Mouse (Mus musculus): ENCODE results near the gene Ptrh2. TPM values are rescaled to one million over a fixed set of nuclear protein-coding genes. Genes with fewer than 3 reads are reported as not detected.

Ptrh2 gene
- polyA plus RNA-seq, 1 experiment, result 15.8 TPM

DNA sequence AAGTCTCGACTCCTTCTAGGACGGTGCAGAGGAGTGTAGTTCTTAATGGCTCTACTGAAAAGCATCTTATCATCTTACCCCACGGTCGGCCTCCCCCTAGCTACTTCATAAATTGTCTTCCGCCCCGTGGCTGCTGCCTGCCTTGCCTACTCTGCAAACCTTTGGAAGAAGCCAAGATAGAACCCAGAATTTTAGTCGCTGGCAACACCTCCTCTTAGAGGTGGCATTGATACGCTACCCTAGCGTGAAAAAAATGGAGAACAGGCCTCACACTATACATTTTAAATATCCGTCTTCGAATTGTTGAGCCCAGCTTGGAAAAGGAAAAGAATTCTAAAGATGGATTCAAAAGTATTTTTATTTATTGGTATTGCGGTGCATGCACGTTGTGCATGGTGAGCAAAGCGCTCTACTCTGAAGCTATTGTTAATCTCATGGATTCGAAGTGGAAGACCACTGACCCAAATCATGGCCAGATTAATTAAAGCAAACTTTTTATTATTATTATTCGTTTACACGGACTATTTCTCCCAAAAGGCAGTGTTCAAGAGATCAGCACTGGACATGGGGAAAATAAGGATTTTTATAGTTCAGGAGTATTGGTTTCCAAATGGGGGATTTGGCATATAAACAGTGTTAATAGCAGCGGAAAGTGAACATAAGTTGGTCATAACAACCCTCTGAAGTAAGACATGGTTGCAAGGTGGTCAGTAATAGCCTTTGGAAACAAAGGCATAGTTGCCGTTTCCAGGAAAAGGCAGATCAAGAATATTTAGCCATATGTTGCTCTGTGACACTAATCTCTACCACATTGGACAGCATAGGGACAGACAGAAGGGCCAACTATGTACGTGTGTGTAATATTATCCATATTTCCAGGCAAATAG is 584 bp downstream of the Ptrh2 start:
- H3K36me3 ChIP-seq (ENCODE audit: control insufficient read depth, insufficient read depth, low read length, poor library complexity, severe bottlenecking), result peaks cover 20% of the 10 kb centered on the region
- H3K4me3 ChIP-seq (ENCODE audit: low read depth, low read length), result peak overlapping the region; percentile 99
- TF ChIP-seq POLR2A (IDR thresholded peaks at IDR 0.05; ENCODE audit: insufficient read depth, low read length) (no peak), CTCF (IDR thresholded peaks at IDR 0.05; ENCODE audit: low read depth, low read length) (no peak), EP300 (IDR thresholded peaks at IDR 0.05; ENCODE audit: insufficient read depth, low read depth, low read length) (no peak)
- H3K27me3 ChIP-seq (ENCODE audit: control insufficient read depth, insufficient read depth, low read length, poor library complexity, severe bottlenecking), result no peaks in the 10 kb centered on the region
- H3K27ac ChIP-seq (ENCODE audit: insufficient read depth, low read length), result peak overlapping the region; percentile 85
- no peaks in the 10 kb centered on the region for H3K4me1 ChIP-seq (ENCODE audit: control insufficient read depth, insufficient read depth, low read length)
- peak overlapping the region; percentile 92 for H3K9ac ChIP-seq (ENCODE audit: low read depth, poor library complexity, severe bottlenecking)
- no peaks in the 10 kb centered on the region for H3K9me3 ChIP-seq (replicated peaks; ENCODE audit: control insufficient read depth, insufficient read depth, low read length, poor library complexity, severe bottlenecking)

GRCm38 (mm10) chr11:86685366-86685765 is 1.6 kb downstream of the Ptrh2 start:
- Histone ChIP-seq H3K36me3 (ENCODE audit: control insufficient read depth, insufficient read depth, low read length, poor library complexity, severe bottlenecking) (peaks cover 30% of the 10 kb centered on the region), H3K27me3 (ENCODE audit: control insufficient read depth, insufficient read depth, low read length, poor library complexity, severe bottlenecking) (no peaks in the 10 kb centered on the region), H3K4me3 (ENCODE audit: low read depth, low read length) (no peak overlapping the region), H3K4me1 (ENCODE audit: control insufficient read depth, insufficient read depth, low read length) (no peaks in the 10 kb centered on the region), H3K9me3 (replicated peaks; ENCODE audit: control insufficient read depth, insufficient read depth, low read length, poor library complexity, severe bottlenecking) (no peaks in the 10 kb centered on the region), H3K9ac (ENCODE audit: low read depth, poor library complexity, severe bottlenecking) (peak overlapping the region; percentile 92; the same call in 1 of the 2 replicates), H3K27ac (ENCODE audit: insufficient read depth, low read length) (no peak overlapping the region)
- no peak for TF ChIP-seq EP300 (IDR thresholded peaks at IDR 0.05; ENCODE audit: insufficient read depth, low read depth, low read length)

- H3K27ac ChIP-seq (ENCODE audit: insufficient read depth, low read length), result no peak overlapping the region
- no peak overlapping the region for H3K9ac ChIP-seq (ENCODE audit: low read depth, poor library complexity, severe bottlenecking)
- peaks cover 65% of the 10 kb centered on the region for H3K36me3 ChIP-seq (ENCODE audit: control insufficient read depth, insufficient read depth, low read length, poor library complexity, severe bottlenecking)
- H3K4me3 ChIP-seq (ENCODE audit: low read depth, low read length), result no peak overlapping the region
- H3K27me3 ChIP-seq (ENCODE audit: control insufficient read depth, insufficient read depth, low read length, poor library complexity, severe bottlenecking), result no peaks in the 10 kb centered on the region
- TF ChIP-seq EP300 (IDR thresholded peaks at IDR 0.05; ENCODE audit: insufficient read depth, low read depth, low read length), result no peak
- TF ChIP-seq CTCF (IDR thresholded peaks at IDR 0.05; ENCODE audit: low read depth, low read length), result no peak
- TF ChIP-seq POLR2A (IDR thresholded peaks at IDR 0.05; ENCODE audit: insufficient read depth, low read length), result no peak
- no peaks in the 10 kb centered on the region for H3K4me1 ChIP-seq (ENCODE audit: control insufficient read depth, insufficient read depth, low read length)
- no peaks in the 10 kb centered on the region for H3K9me3 ChIP-seq (replicated peaks; ENCODE audit: control insufficient read depth, insufficient read depth, low read length, poor library complexity, severe bottlenecking)
These were observed 6.6 kb downstream of the Ptrh2 start for GRCm38 (mm10) chr11:86690383-86690782.

DNA sequence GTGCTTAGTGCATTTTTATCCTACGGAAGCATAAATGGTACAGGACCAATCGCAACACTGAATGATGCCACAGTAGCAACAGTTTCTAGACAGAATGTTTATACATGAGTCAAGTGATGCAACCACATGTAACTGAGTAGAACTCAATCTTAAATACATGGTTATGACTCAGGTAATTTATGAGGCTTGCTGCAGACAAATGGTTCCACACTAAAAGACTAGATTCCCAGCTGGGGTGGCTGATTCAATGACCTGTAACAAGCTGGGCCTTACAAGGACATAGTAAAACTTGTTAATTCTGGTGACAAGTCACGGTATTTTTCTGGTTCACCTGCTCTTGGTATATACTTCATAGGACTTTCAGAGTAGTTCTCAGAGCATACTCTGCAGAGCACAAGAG is 7.7 kb downstream of the Ptrh2 start:
- H3K4me3 ChIP-seq (ENCODE audit: low read depth, low read length), result no peak overlapping the region
- peaks cover 71% of the 10 kb centered on the region for H3K36me3 ChIP-seq (ENCODE audit: control insufficient read depth, insufficient read depth, low read length, poor library complexity, severe bottlenecking)
- no peaks in the 10 kb centered on the region for H3K9me3 ChIP-seq (replicated peaks; ENCODE audit: control insufficient read depth, insufficient read depth, low read length, poor library complexity, severe bottlenecking)
- no peaks in the 10 kb centered on the region for H3K4me1 ChIP-seq (ENCODE audit: control insufficient read depth, insufficient read depth, low read length)
- H3K27me3 ChIP-seq (ENCODE audit: control insufficient read depth, insufficient read depth, low read length, poor library complexity, severe bottlenecking), result no peaks in the 10 kb centered on the region
- TF ChIP-seq EP300 (IDR thresholded peaks at IDR 0.05; ENCODE audit: insufficient read depth, low read depth, low read length) (no peak), POLR2A (IDR thresholded peaks at IDR 0.05; ENCODE audit: insufficient read depth, low read length) (no peak), CTCF (IDR thresholded peaks at IDR 0.05; ENCODE audit: low read depth, low read length) (no peak)
- no peak overlapping the region for H3K9ac ChIP-seq (ENCODE audit: low read depth, poor library complexity, severe bottlenecking)
- H3K27ac ChIP-seq (ENCODE audit: insufficient read depth, low read length), result no peak overlapping the region

- Histone ChIP-seq H3K36me3 (ENCODE audit: control insufficient read depth, insufficient read depth, low read length, poor library complexity, severe bottlenecking) (peaks cover 74% of the 10 kb centered on the region), H3K27me3 (ENCODE audit: control insufficient read depth, insufficient read depth, low read length, poor library complexity, severe bottlenecking) (no peaks in the 10 kb centered on the region), H3K9me3 (replicated peaks; ENCODE audit: control insufficient read depth, insufficient read depth, low read length, poor library complexity, severe bottlenecking) (no peaks in the 10 kb centered on the region), H3K9ac (ENCODE audit: low read depth, poor library complexity, severe bottlenecking) (no peak overlapping the region), H3K4me1 (ENCODE audit: control insufficient read depth, insufficient read depth, low read length) (no peaks in the 10 kb centered on the region), H3K27ac (ENCODE audit: insufficient read depth, low read length) (no peak overlapping the region), H3K4me3 (ENCODE audit: low read depth, low read length) (no peak overlapping the region)
- TF ChIP-seq EP300 (IDR thresholded peaks at IDR 0.05; ENCODE audit: insufficient read depth, low read depth, low read length) (no peak), CTCF (IDR thresholded peaks at IDR 0.05; ENCODE audit: low read depth, low read length) (no peak)
These were observed 8.2 kb downstream of the Ptrh2 start for GRCm38 (mm10) chr11:86691956-86692355.

DNA sequence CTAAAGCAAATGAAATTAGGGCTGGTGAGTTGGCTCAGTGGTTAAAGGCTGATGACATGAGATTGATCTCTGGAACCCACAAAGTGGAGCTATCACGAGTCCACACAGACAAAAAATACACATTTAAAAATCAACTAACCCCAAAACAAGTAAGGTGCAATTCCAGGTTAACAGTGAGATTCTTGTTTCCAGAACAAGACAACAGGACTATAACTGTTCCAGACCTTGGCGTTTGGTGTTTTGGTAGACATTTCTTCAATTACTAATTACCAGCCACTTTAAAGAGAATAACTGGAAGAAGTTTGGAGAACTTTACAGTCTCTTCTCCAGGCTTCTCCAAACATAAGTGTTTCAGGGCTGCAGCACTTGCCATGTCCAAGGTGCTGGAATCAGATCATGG is 8.8 kb downstream of the Ptrh2 start:
- no peak overlapping the region for H3K27ac ChIP-seq (ENCODE audit: insufficient read depth, low read length)
- H3K4me1 ChIP-seq (ENCODE audit: control insufficient read depth, insufficient read depth, low read length), result no peaks in the 10 kb centered on the region
- H3K27me3 ChIP-seq (ENCODE audit: control insufficient read depth, insufficient read depth, low read length, poor library complexity, severe bottlenecking), result no peaks in the 10 kb centered on the region
- H3K4me3 ChIP-seq (ENCODE audit: low read depth, low read length), result no peak overlapping the region
- H3K36me3 ChIP-seq (ENCODE audit: control insufficient read depth, insufficient read depth, low read length, poor library complexity, severe bottlenecking), result peaks cover 76% of the 10 kb centered on the region
- no peaks in the 10 kb centered on the region for H3K9me3 ChIP-seq (replicated peaks; ENCODE audit: control insufficient read depth, insufficient read depth, low read length, poor library complexity, severe bottlenecking)
- TF ChIP-seq CTCF (IDR thresholded peaks at IDR 0.05; ENCODE audit: low read depth, low read length) (no peak), POLR2A (IDR thresholded peaks at IDR 0.05; ENCODE audit: insufficient read depth, low read length) (no peak), EP300 (IDR thresholded peaks at IDR 0.05; ENCODE audit: insufficient read depth, low read depth, low read length) (no peak)
- H3K9ac ChIP-seq (ENCODE audit: low read depth, poor library complexity, severe bottlenecking), result no peak overlapping the region
